Mouse (Mus musculus) gastrocnemius, adult 18-20 months (tissue): ENCODE results near the gene Clstn2. TPM values are rescaled to one million over a fixed set of nuclear protein-coding genes. Genes with fewer than 3 reads are reported as not detected.

Experiments used
- DNase-seq: peaks from one replicate; pipeline ENCODE4 v3.0.0; 2021; ENCODE audit warnings: low spot score
- total RNA-seq, 2 experiments: library from RNA; stranded (reverse); gene quantifications; 2 replicates each; pipeline ENCODE4 v1.2.3; 2021

The Clstn2 gene
- total RNA-seq, 2 experiments from 2014 or later, result 0.41 to 0.74 TPM

- DNase-seq, result no peak
Observed at GRCm38 (mm10) chr9:97775770-97776169, 257.2 kb downstream of the Clstn2 start.

DNA sequence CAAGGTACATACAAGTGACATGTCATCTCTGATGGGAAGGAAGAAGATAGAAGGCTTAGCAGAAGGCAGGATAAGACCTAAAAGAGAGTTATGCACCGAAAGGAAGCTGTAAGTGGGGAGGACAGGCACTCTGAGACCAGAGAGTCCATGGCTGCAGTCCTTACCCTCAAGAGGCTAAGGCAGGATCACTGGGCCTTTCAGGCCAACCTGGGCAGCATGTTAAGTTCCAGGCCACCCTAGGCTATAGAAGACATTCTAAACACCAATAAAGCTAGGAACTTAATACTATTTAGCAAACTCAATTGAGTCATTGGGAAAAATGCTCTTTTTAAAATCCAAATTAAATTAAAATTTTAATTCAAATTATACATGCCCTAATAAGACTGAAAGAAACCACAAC is 258.0 kb downstream of the Clstn2 start:
- no peak for DNase-seq

- DNase-seq, result no peak
Observed at GRCm38 (mm10) chr9:97773911-97774310, 259.1 kb downstream of the Clstn2 start.

- DNase-seq, result no peak
Observed at GRCm38 (mm10) chr9:97772431-97772830, 260.6 kb downstream of the Clstn2 start.

DNA sequence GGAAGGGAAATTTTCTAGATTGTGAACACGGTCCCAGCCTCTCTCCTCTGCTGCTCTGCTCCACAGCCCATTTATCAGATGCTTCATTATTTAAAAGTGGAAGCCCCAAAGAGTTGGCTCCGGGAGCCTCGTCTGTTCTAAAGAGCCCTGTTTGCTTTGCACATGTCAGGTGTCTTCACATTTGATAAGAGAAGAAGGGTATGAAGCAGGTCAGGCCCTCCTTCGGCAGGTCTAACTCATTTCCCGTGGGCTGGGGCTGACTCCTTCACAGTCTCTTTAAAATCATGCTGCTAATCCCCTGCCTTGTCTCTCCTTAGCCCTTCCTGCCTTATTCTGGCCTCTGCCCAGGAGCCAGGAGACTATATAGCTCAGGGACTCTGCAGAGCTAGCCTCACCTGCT is 263.6 kb downstream of the Clstn2 start:
- DNase-seq, result no peak

- DNase-seq, result no peak
Observed at GRCm38 (mm10) chr9:97765251-97765767, 267.7 kb downstream of the Clstn2 start.

- DNase-seq, result no peak
Observed at GRCm38 (mm10) chr9:97763048-97763447, 269.9 kb downstream of the Clstn2 start.

DNA sequence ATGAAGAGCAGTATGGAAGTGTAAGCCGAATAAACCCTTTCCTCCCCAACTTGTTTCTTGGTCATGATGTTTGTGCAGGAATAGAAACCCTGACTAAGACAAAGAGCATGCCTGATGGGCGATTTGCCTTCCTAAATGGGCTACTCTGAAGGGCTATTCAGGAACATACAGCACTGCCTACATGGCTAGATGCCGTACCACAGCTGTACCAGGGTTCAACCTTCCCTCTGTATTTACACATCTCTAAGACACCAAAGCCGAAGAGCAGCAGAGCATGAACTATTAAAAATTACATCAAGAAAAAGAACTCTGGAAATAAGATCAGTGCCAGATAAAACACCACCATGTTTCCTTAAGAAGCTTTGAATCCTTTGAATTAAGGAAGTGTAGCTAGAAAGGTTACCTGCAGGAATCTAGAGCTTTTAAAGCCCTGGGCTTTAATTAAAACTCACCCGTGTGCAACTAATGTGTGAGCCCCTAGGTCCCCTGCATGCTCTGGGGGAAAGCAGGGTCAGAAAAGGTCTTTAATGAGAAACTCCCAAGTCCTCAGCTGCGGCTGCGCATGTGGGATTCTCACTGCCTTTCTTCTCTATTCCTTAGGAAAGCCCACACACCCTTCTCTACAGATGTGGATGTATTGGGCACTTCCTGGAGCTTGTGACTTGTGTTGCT is 277.2 kb downstream of the Clstn2 start:
- no peak for DNase-seq

- DNase-seq, result no peak
Observed at GRCm38 (mm10) chr9:97753715-97754114, 279.3 kb downstream of the Clstn2 start.

- no peak for DNase-seq
Observed at GRCm38 (mm10) chr9:97746574-97746973, 286.4 kb downstream of the Clstn2 start.

GRCm38 (mm10) chr9:97727715-97728486 is 305.1 kb downstream of the Clstn2 start:
- DNase-seq, result no peak

GRCm38 (mm10) chr9:97717728-97718127 is 315.3 kb downstream of the Clstn2 start:
- no peak for DNase-seq

DNA sequence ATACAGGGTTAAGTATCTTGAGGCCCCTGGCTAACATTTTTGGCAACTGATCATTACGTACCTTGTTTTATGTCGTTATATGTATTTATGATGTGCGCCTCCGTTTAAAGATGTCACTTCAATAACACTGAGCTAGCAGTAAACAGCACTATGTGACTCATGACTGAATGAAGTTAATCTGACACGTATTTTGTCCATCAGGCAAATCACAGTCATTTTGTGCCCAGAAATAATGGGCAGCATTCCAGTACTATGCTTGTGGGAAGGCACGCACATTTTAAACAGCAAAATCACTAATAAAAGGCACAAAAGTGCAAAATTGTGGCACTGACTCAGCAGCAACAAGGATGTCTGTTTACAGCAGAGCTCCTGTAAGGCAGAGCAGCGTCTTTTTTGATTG is 316.0 kb downstream of the Clstn2 start:
- no peak for DNase-seq

GRCm38 (mm10) chr9:97712888-97713287 is 320.1 kb downstream of the Clstn2 start:
- no peak for DNase-seq

- DNase-seq, result no peak
Observed at GRCm38 (mm10) chr9:97703901-97704503, 329.0 kb downstream of the Clstn2 start.

DNA sequence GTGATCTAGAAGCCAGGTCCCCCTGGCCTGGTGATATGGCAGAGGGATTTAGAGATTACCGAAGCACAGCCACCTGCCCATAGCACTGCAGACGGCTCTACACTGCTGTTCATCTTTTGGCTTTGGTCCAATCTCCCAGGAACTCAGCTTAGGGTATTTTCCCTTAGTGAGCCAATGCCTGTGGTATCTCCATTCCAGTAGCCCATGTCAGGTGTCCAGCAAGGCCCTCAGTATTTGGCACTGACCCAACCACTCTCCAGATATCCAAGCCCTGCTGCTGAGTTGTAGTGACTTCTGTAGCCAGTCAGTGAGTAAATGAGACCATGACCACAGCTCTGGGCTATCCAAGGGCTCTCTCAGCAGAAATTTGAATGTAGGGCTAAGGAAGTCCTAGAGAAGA is 330.0 kb downstream of the Clstn2 start:
- DNase-seq, result no peak

GRCm38 (mm10) chr9:97699983-97700382 is 333.0 kb downstream of the Clstn2 start:
- DNase-seq, result no peak

GRCm38 (mm10) chr9:97699020-97699419 is 334.0 kb downstream of the Clstn2 start:
- DNase-seq, result no peak

DNA sequence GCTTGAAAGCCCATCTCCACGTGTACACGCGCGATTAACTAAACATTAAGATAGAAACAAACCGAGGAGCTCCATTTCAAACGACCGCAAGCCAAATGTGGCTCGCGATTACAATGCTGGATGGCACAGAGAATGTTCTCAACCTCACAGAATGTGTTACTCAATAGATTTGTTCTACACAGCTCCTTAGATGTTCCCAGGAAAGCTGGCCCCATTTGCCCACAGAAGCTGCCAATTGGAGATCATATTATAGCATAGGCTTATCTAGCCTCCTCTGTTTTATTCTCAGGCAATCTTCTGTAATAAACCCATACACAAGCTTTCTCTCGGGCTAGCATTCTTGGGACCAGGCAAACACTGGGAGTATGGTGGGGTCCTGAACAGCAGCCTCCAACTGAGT is 334.9 kb downstream of the Clstn2 start:
- DNase-seq, result no peak

DNA sequence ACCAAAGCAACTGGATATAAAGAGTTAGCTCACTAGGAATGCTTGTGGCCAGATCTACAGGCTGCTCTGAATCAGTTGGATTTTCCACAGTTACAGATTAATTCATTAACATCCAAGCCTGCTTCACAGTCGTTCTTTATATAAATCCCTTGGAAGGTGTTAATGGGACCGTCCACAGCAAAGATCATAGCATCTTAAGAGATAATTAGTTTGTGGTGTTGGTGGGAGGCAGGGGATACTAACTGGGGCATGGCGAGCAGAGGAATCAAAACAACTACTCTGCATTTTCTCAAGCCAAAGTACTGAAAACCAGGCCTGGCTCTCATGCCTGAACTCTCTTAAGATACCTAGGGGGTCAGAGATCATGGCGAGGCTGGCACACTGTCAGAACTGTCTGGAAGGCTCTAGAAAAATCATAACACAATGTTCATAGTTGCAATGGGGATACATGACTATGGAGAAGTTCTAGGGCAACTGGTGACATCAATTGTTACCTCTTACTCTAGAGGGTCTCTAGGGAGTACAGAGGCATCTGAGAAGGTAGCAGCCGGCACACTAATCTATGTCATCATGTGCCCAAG is 336.2 kb downstream of the Clstn2 start:
- no peak for DNase-seq

DNA sequence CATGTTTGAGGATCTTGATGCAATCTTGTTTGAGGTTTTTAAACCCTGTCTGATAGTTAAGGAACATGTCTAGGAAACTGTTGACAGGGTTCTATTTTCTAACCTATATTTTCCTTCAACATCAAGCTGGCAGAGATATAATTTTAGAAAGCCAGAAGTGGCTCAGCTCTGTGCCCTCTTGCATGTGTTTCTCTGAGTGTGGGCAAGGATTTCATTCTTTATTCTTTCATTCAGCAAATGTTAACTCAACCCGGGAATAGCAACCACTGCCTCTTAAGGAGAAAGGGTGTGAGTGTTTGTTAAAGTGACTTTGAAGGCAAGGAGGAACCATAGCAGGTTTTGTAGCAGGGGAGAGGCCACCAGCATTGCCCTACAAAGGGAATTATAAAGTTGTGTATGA is 337.7 kb downstream of the Clstn2 start:
- no peak for DNase-seq

DNA sequence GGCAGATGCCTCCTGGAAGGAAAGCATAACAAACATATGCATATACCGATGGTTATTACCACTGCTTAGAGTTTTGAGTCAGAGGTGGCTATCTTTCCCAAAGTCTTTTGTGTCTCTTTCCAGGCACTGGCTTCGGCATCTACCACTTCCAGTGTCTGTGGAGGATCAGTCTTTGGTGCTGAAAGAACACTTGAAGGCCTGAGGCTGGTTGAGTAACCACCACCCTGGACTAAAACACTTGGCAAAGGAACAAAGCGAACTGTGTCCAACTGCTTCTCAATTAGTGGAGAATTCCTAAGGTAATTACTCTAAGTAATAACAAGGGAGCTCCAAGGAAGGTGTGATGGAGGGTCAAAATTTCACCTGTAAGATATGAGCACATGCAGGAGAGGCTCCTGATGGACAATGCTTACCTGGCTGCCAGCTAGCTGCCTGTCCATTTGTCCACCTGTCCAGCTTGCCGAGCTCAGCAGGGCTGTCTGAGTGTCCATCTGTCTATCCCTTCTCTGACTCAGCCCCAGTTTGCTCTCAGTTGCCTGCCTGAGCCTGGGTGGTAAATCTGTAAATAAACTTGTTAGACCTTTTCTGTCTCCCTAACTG is 346.1 kb downstream of the Clstn2 start:
- DNase-seq, result no peak
